Mouse (Mus musculus): ENCODE data around the gene Ms4a12. TPM values are rescaled to one million over a fixed set of nuclear protein-coding genes. Genes with fewer than 3 reads are reported as not detected.
A peak's percentile ranks its signal among the peaks of the same experiment; 100 is the strongest.

Ms4a12 gene
- polyA plus RNA-seq, 1 experiment from 2014 or later: 0.16 TPM

- Histone ChIP-seq H3K27me3 (replicated peaks; ENCODE audit: control insufficient read depth, insufficient read depth, low read length) (no peaks in the 10 kb centered on the region), H3K9ac (ENCODE audit: low read length) (no peak overlapping the region), H3K4me2 (ENCODE audit: low read length) (no peak overlapping the region), H3K4me3 (ENCODE audit: low read depth, low read length) (no peak overlapping the region), H3K27ac (ENCODE audit: low read depth) (no peak overlapping the region), H3K9me3 (ENCODE audit: control insufficient read depth, low read length) (no peaks in the 10 kb centered on the region), H3K36me3 (ENCODE audit: control insufficient read depth, insufficient read depth, low read length) (no peaks in the 10 kb centered on the region), H3K4me1 (replicated peaks; ENCODE audit: control insufficient read depth, insufficient read depth, low read length) (no peaks in the 10 kb centered on the region)
- WGBS: 90% methylated on average over 2 of the region's 2 CpGs
- DNase-seq (ENCODE audit: low spot score) (no peak), ATAC-seq (replicated peaks; ENCODE audit: low FRiP score, low TSS enrichment, low read depth) (no peak)
Measured at GRCm38 (mm10) chr19:11261522-11261921, 29.3 kb upstream of the Ms4a12 start.

GRCm38 (mm10) chr19:11244230-11244629 is 12.0 kb upstream of the Ms4a12 start:
- no peaks in the 10 kb centered on the region for H3K4me1 ChIP-seq (replicated peaks; ENCODE audit: control insufficient read depth, insufficient read depth, low read length)
- no peak overlapping the region for H3K9ac ChIP-seq (ENCODE audit: low read length)
- ATAC-seq (replicated peaks; ENCODE audit: low FRiP score, low TSS enrichment, low read depth): no peak
- H3K36me3 ChIP-seq (ENCODE audit: control insufficient read depth, insufficient read depth, low read length): no peaks in the 10 kb centered on the region
- H3K4me3 ChIP-seq (ENCODE audit: low read depth, low read length): no peak overlapping the region
- no peak overlapping the region for H3K4me2 ChIP-seq (ENCODE audit: low read length)
- H3K27me3 ChIP-seq (replicated peaks; ENCODE audit: control insufficient read depth, insufficient read depth, low read length): no peaks in the 10 kb centered on the region
- H3K9me3 ChIP-seq (ENCODE audit: control insufficient read depth, low read length): no peaks in the 10 kb centered on the region
- H3K27ac ChIP-seq (ENCODE audit: low read depth): no peak overlapping the region
- no peak for DNase-seq (ENCODE audit: low spot score)

GRCm38 (mm10) chr19:11242560-11242959 is 10.3 kb upstream of the Ms4a12 start:
- Histone ChIP-seq H3K9ac (ENCODE audit: low read length) (no peak overlapping the region), H3K4me3 (ENCODE audit: low read depth, low read length) (no peak overlapping the region), H3K4me1 (replicated peaks; ENCODE audit: control insufficient read depth, insufficient read depth, low read length) (no peaks in the 10 kb centered on the region), H3K4me2 (ENCODE audit: low read length) (no peak overlapping the region), H3K27me3 (replicated peaks; ENCODE audit: control insufficient read depth, insufficient read depth, low read length) (no peaks in the 10 kb centered on the region), H3K36me3 (ENCODE audit: control insufficient read depth, insufficient read depth, low read length) (no peaks in the 10 kb centered on the region), H3K27ac (ENCODE audit: low read depth) (no peak overlapping the region), H3K9me3 (ENCODE audit: control insufficient read depth, low read length) (no peaks in the 10 kb centered on the region)
- DNase-seq (ENCODE audit: low spot score) (no peak), ATAC-seq (replicated peaks; ENCODE audit: low FRiP score, low TSS enrichment, low read depth) (no peak)
- 71% methylated on average over 5 of the region's 5 CpGs for WGBS

GRCm38 (mm10) chr19:11235820-11236219 is 3.6 kb upstream of the Ms4a12 start:
- ATAC-seq (replicated peaks; ENCODE audit: low FRiP score, low TSS enrichment, low read depth) (0 out of 2 replicates have a peak, but pooled peaks have one; percentile 19), DNase-seq (ENCODE audit: low spot score) (no peak)
- H3K36me3 ChIP-seq (ENCODE audit: control insufficient read depth, insufficient read depth, low read length): no peaks in the 10 kb centered on the region
- H3K4me1 ChIP-seq (replicated peaks; ENCODE audit: control insufficient read depth, insufficient read depth, low read length): no peaks in the 10 kb centered on the region
- H3K27ac ChIP-seq (ENCODE audit: low read depth): peak overlapping the region; percentile 76
- no peak overlapping the region for H3K4me2 ChIP-seq (ENCODE audit: low read length)
- no peak overlapping the region for H3K4me3 ChIP-seq (ENCODE audit: low read depth, low read length)
- no peak overlapping the region for H3K9ac ChIP-seq (ENCODE audit: low read length)
- H3K27me3 ChIP-seq (replicated peaks; ENCODE audit: control insufficient read depth, insufficient read depth, low read length): no peaks in the 10 kb centered on the region
- H3K9me3 ChIP-seq (ENCODE audit: control insufficient read depth, low read length): no peaks in the 10 kb centered on the region

GRCm38 (mm10) chr19:11234921-11235735 is 2.9 kb upstream of the Ms4a12 start:
- peak overlapping the region; percentile 76 for H3K27ac ChIP-seq (ENCODE audit: low read depth)
- no peak overlapping the region for H3K9ac ChIP-seq (ENCODE audit: low read length)
- no peaks in the 10 kb centered on the region for H3K9me3 ChIP-seq (ENCODE audit: control insufficient read depth, low read length)
- no peaks in the 10 kb centered on the region for H3K27me3 ChIP-seq (replicated peaks; ENCODE audit: control insufficient read depth, insufficient read depth, low read length)
- ATAC-seq (replicated peaks; ENCODE audit: low FRiP score, low TSS enrichment, low read depth) (peak; percentile 85), DNase-seq (ENCODE audit: low spot score) (peak; percentile 51)
- H3K36me3 ChIP-seq (ENCODE audit: control insufficient read depth, insufficient read depth, low read length): no peaks in the 10 kb centered on the region
- 51% methylated on average over 5 of the region's 5 CpGs for WGBS
- no peak overlapping the region for H3K4me3 ChIP-seq (ENCODE audit: low read depth, low read length)
- no peaks in the 10 kb centered on the region for H3K4me1 ChIP-seq (replicated peaks; ENCODE audit: control insufficient read depth, insufficient read depth, low read length)
- H3K4me2 ChIP-seq (ENCODE audit: low read length): no peak overlapping the region

GRCm38 (mm10) chr19:11234244-11234643 is 2.0 kb upstream of the Ms4a12 start:
- Histone ChIP-seq H3K4me3 (ENCODE audit: low read depth, low read length) (no peak overlapping the region), H3K4me2 (ENCODE audit: low read length) (no peak overlapping the region), H3K27ac (ENCODE audit: low read depth) (peak overlapping the region; percentile 76), H3K4me1 (replicated peaks; ENCODE audit: control insufficient read depth, insufficient read depth, low read length) (no peaks in the 10 kb centered on the region), H3K9ac (ENCODE audit: low read length) (no peak overlapping the region), H3K36me3 (ENCODE audit: control insufficient read depth, insufficient read depth, low read length) (no peaks in the 10 kb centered on the region), H3K9me3 (ENCODE audit: control insufficient read depth, low read length) (no peaks in the 10 kb centered on the region), H3K27me3 (replicated peaks; ENCODE audit: control insufficient read depth, insufficient read depth, low read length) (no peaks in the 10 kb centered on the region)
- ATAC-seq (replicated peaks; ENCODE audit: low FRiP score, low TSS enrichment, low read depth) (no peak), DNase-seq (ENCODE audit: low spot score) (no peak)
- WGBS: 81% methylated on average over 5 of the region's 5 CpGs

GRCm38 (mm10) chr19:11196546-11196945 is 35.7 kb downstream of the Ms4a12 start, which contains the start of gene Ms4a13:
Gene Ms4a13 (minus strand): TSS chr19:11196737.
- ATAC-seq (replicated peaks; ENCODE audit: low FRiP score, low TSS enrichment, low read depth) (no peak), DNase-seq (ENCODE audit: low spot score) (no peak)
- Histone ChIP-seq H3K27me3 (replicated peaks; ENCODE audit: control insufficient read depth, insufficient read depth, low read length) (no peaks in the 10 kb centered on the region), H3K9ac (ENCODE audit: low read length) (no peak within 1 kb of the TSS), H3K27ac (ENCODE audit: low read depth) (no peak within 1 kb of the TSS), H3K4me3 (ENCODE audit: low read depth, low read length) (no peak within 1 kb of the TSS), H3K9me3 (ENCODE audit: control insufficient read depth, low read length) (no peaks in the 10 kb centered on the region), H3K4me1 (replicated peaks; ENCODE audit: control insufficient read depth, insufficient read depth, low read length) (no peaks in the 10 kb centered on the region), H3K4me2 (ENCODE audit: low read length) (no peak within 1 kb of the TSS), H3K36me3 (ENCODE audit: control insufficient read depth, insufficient read depth, low read length) (no peaks in the 10 kb centered on the region)
- 59% methylated on average over 12 of the region's 12 CpGs for WGBS

GRCm38 (mm10) chr19:11192552-11192951 is 39.7 kb downstream of the Ms4a12 start:
- no peak for ATAC-seq (replicated peaks; ENCODE audit: low FRiP score, low TSS enrichment, low read depth)
- no peak overlapping the region for H3K9ac ChIP-seq (ENCODE audit: low read length)
- H3K9me3 ChIP-seq (ENCODE audit: control insufficient read depth, low read length): no peaks in the 10 kb centered on the region
- no peak overlapping the region for H3K4me2 ChIP-seq (ENCODE audit: low read length)
- no peak overlapping the region for H3K4me3 ChIP-seq (ENCODE audit: low read depth, low read length)
- DNase-seq (ENCODE audit: low spot score): no peak
- 71% methylated on average over 1 of the region's 1 CpGs for WGBS
- no peaks in the 10 kb centered on the region for H3K36me3 ChIP-seq (ENCODE audit: control insufficient read depth, insufficient read depth, low read length)
- no peak overlapping the region for H3K27ac ChIP-seq (ENCODE audit: low read depth)
- H3K27me3 ChIP-seq (replicated peaks; ENCODE audit: control insufficient read depth, insufficient read depth, low read length): no peaks in the 10 kb centered on the region
- no peaks in the 10 kb centered on the region for H3K4me1 ChIP-seq (replicated peaks; ENCODE audit: control insufficient read depth, insufficient read depth, low read length)

- Histone ChIP-seq H3K4me3 (ENCODE audit: low read depth, low read length) (no peak overlapping the region), H3K36me3 (ENCODE audit: control insufficient read depth, insufficient read depth, low read length) (no peaks in the 10 kb centered on the region), H3K9me3 (ENCODE audit: control insufficient read depth, low read length) (no peaks in the 10 kb centered on the region), H3K27ac (ENCODE audit: low read depth) (no peak overlapping the region), H3K27me3 (replicated peaks; ENCODE audit: control insufficient read depth, insufficient read depth, low read length) (no peaks in the 10 kb centered on the region), H3K4me1 (replicated peaks; ENCODE audit: control insufficient read depth, insufficient read depth, low read length) (no peaks in the 10 kb centered on the region), H3K4me2 (ENCODE audit: low read length) (no peak overlapping the region), H3K9ac (ENCODE audit: low read length) (no peak overlapping the region)
- 23% methylated on average over 5 of the region's 5 CpGs for WGBS
- DNase-seq (ENCODE audit: low spot score) (no peak), ATAC-seq (replicated peaks; ENCODE audit: low FRiP score, low TSS enrichment, low read depth) (no peak)
Measured at GRCm38 (mm10) chr19:11184121-11184520, 48.1 kb downstream of the Ms4a12 start.
